Mouse (Mus musculus) left cerebral cortex, postnatal 4 days (tissue): ENCODE measurements at regions not wholly inside any gene's neighbourhood (a gene's known extent, or its start where the extent isn't known, plus 50 kb on each side); places are given as distances from the start of the nearest gene placed in this dataset.
A peak's percentile ranks its signal among the peaks of the same experiment; 100 is the strongest.

Source experiments
- DNase-seq: peaks from one replicate; pipeline ENCODE4 v3.0.0-alpha.2; 2022
- intact Hi-C: fragments of 180-260 bp; cut with DNase I; formaldehyde crosslinking; loops from one replicate; pipeline ENCODE4 v1.15.1; 2025

DNA sequence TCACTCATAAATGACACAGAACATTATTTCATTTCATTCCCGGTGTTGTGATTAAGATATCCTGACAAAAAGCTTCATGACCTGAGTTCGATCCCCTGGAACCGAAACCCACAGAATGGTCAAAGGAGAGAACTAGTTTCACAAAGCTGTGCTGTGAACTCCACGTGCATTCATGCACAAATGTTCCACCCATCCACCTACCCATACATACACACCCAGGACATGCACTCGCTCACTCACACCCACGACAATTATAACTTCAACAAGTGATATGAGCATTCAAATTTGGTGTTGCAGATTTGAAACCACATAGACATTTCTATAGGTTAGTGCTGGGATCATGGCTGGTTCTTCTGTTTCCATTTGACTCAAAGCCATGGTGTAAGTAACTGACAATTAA lies 243.4 kb downstream of the Gm11361 start:
- DNase-seq = no peak
- intact Hi-C loops = no loop called here

DNA sequence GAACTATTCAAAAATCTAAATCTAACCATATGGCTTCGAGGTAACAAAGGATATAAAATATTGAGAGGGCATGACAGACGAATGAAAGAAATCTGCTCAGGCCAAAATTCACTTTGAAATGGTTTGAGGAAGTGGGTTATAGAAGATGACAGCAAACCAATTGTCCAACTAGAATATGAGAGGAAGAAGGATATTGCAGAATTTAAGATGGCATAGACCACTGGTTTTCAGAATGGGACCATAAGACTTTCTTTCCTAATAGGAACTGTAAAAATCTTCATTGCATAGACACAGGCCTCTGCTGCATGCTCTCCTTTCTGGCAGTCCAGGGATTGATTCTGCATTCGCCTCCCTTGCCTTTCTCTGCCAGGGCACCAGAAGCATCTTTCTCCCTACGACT lies 240.2 kb downstream of the Gm11361 start:
- intact Hi-C loops = no loop called here
- DNase-seq = no peak

DNA sequence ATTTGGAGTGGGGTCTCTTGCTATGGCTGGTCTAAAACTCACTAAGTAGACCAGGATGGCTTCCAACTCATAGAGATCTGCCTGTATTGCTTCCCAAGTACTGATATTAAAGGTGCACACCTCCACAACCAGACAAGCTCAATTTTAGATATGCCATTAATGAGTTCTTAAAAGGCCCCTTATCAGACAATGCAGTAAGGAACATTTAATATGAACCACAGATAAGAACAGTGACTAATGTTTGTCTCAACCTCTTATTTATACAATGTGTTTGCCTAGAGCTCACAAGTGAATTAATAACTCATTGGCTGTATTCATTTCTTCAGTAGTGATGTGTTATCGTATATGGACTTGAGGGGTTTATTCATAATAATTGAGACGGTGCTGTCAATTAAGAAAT lies 234.7 kb downstream of the Gm11361 start:
- DNase-seq = no peak
- intact Hi-C loops = no loop called here

DNA sequence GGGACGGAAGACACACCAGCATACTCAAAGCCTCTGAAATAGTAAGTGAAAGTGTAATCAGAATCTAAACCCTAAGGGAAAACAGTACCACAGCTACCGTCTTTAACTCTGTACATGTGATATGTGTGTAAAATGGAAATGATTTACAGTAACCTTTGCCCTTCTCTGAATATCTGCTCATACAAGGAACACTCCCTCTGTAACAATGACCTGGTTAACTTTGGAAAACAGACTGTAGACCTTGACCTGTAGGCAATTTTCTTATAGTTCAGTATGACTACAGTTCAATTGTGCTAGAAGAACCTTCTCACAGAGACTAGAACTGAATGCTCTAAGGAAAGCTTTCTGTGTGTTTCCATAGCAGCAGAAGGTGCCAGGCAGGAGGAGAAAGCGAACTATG lies 226.4 kb downstream of the Gm11361 start:
- DNase-seq = no peak
- intact Hi-C loops = no loop called here

- intact Hi-C loops = no loop called here
- DNase-seq = peak; percentile 79
Observed at GRCm38 (mm10) chr13:28481224-28481965, 224.1 kb downstream of the Gm11361 start.

- peak; percentile 1 for DNase-seq
- intact Hi-C loops = no loop called here
Observed at GRCm38 (mm10) chr13:28466151-28466550, 208.8 kb downstream of the Gm11361 start.

DNA sequence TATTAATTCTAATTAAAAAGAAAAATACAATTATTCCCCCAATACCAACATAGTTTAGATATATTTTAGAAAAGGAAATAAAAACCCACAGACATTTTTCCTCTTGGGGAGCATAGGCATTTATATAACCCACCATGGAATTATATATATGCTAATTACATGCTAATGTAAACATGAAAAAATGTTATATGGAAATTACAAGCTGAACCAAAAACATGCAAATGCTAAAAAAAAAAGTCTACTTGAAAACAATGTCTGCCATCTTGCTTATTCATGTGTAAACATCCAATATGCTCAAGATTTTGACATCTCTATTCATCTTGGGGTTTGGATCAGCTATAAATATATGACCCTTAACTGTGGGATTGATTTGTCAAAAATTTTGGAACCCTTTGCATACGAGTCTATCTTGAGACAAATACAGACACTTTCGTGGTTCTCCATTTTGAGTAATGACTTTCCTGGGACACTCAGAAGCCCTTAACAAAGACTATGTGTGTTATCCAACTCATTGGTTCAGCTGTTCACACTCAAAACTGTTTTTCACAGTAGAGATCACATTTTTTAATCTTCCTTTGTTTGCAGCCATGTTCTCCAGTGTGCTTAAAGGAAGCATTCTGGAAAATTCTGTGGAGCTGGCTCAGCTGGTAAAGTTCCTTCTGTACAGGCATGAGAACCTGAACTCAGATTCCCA lies 208.0 kb downstream of the Gm11361 start:
- intact Hi-C loops = no loop called here
- no peak for DNase-seq

DNA sequence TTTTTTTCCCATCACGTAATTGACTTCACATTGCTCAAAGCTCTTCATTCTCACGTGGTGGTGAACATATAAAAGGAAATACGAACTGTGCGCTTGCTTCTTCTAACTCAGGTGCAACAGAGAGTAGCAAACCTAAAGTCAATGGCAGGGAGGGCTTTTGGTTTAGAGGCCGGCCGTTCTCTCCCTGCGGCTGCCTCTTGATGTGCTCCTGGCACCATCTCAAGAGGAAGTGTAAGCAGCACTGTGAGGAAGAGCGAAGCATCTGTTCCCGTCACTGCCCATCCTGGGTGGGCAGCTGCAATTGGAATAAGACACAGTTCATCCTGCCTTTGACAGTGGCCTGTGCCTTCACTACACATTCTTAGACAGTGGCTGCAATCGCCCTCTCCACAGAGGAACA lies 204.0 kb downstream of the Gm11361 start:
- DNase-seq = peak; percentile 15
- intact Hi-C loops = no loop called here

GRCm38 (mm10) chr13:28457403-28457802 lies 200.1 kb downstream of the Gm11361 start:
- DNase-seq = no peak
- intact Hi-C loops = no loop called here

GRCm38 (mm10) chr13:28455878-28456277 lies 198.6 kb downstream of the Gm11361 start:
- DNase-seq = no peak
- intact Hi-C loops = no loop called here

GRCm38 (mm10) chr13:28455016-28455415 lies 197.7 kb downstream of the Gm11361 start:
- no peak for DNase-seq
- intact Hi-C loops = no loop called here

DNA sequence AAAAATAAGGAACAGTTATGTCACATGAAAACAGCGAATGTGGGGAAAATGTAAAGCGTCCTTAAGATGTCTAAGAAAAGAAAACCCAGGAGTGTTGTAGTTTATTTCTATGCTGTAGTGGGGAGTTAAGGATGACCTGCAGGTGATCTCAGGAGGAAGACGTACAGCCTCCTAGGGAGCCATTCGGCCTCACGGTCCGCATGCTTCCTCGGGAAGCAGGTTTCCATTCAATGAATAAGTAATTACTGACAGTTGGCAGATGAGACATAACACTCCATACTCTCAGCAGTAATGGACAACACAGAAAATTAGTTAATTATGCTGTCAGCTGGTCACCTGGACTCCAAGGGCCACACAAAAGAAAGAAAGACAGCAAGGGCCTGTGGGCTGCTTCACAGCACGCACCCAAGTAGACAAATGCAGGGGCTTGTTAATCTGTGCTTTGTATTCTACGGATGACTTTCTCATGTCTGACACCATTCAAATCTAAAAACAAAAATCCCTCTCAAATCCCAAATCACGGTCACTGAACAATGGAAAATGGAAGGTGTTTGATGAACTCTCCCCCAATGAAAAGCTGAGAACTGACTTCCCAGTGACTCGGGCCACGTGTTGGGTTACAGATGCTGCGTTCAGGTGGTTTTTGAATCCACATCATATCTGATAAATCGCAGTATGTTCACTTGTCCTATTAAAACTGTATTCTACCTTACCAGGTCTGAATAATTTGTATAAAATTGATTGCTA lies 193.5 kb downstream of the Gm11361 start:
- no peak for DNase-seq
- intact Hi-C loops = no loop called here

DNA sequence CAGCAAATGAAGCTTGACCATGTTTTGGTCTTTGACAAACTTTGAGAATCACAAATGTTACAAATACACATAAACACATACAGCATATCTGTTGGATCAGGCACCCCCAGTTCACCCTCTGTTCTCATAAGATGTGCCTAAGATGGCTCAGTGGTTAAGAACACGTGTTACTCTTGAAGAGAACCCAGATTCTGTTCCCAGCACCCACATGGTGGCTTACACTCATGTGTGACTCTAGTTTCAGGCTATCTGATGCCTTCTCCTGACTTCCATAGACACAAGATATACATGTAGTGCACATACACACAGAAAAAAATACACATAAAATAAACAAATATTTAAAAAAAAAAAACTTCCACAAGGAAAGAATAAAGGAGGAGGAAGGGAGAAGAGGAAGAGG lies 191.7 kb downstream of the Gm11361 start:
- intact Hi-C loops = no loop called here
- DNase-seq = no peak

DNA sequence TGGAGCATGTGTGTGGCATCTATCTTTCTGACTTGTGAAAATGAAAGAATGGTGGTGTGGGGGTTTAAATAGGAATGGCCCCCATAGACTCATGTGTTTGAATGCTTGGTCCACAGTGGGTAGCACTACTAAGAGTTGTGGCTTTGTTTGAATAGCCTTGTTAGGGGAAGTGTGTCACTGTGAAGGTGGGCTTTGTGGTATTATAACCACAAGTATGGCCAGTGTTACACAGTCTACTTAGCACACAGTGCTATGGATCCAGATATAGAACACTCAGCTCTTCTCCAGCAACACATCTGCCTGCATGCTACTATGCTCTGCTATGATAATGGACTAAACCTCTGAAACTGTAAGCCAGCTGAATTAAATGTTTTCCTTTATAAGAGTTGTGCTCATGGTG lies 184.9 kb downstream of the Gm11361 start:
- DNase-seq = no peak
- intact Hi-C loops = no loop called here

DNA sequence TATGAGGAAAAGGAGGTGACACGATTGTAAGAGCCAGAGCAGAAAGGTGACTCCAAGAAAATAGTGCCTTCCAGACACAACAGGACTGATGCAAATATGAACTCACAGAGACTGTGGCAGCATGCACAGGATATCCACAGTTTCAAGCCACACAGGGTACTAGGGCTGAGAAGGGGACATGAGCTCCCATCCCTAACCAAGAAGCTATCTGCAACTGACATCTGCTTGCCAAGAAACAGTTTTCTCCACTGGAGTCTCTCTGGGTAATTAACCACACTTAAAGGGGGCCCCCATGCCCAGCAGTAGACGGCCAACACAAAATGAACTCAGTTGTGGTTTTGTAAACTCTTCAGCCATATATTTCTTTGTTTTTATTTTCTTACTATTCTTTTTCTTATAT lies 176.1 kb downstream of the Gm11361 start:
- DNase-seq = no peak
- intact Hi-C loops = no loop called here

DNA sequence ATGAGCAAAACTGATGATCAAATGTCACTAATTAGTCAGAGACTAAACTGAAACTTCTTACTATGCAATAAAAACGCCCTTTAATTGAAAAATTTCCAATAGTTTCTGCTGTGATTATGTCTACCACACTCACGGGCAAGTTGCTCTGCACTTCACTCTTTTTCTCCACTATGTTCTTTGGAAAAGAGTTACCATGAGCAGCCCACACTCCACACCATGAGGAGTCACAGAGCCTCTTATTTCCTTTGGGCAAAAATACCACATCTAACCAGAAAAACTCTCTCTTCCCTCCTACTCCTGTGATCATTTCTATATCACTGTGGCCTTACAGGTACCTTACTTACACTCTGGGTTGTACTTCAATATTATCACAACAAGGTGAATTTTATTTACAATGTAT lies 174.7 kb downstream of the Gm11361 start:
- DNase-seq = no peak

DNA sequence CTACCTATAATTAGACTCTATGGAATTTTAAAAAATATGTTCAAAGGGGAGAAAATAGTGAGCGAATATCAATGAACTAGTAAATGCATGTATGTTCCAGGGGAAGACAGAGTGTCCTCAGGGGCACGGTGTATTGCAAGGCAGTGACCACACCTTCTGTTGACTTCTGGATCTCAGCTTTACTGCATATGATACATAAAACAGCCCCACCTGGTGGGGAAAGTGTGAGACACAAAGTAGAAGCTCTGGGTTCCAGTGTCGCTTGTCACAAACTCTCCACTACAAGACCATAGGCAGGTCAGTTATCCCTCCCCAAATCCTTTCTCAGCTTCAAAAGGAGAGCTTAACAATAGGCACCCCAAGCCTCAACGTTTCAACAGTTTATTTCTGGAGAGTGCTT lies 168.8 kb downstream of the Gm11361 start:
- no peak for DNase-seq
- intact Hi-C loops = no loop called here

More for the DNA sequence above, 174.7 kb downstream of the Gm11361 start:
- intact Hi-C loops = no loop called here

DNA sequence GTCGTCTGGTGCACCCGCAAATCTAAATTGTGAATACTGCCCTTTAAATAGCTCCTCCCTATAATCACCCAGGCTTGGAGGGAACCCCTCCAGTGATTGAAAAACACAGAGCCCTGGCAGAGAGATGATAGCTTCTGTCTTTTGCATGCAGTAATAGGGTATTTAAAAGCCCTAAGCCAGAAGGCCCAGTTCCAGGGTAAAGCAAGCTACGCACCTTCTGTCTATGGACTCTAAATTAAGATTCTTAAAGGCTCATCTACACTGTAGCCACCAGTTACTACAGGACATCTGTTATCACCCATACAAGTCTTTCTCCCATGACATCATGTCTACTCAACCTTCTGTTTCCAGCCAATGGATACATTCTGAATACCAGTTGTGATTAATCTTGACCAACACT lies 167.8 kb downstream of the Gm11361 start:
- no peak for DNase-seq
- intact Hi-C loops = no loop called here

DNA sequence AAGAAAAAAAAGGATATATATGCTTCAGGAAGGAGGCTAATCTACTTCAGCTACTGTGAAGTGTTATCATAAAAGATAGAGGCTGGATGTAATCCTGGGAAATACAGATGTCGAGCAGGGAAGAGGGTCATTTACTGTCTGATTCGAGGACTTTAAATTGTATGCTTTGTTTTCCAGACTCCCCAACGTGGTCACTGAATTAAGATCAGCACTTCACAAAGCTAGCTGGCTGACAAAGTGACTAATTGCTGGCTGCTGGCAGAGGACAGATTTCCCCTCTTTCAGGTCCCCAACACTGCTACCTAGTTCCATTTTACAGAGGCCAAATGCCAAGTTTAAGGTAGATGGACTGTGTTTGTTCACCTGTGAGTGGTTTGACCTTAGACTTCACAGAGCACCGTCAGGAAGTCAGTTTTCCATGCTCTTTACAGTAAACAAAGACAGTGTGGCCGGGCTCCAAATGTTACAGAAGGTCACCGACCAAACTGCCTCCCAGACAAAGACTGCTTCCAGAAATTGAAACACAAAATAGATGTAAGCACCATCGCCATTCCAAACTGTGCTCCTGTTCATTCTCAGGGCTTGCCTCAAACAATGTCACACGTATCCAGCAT lies 167.2 kb downstream of the Gm11361 start:
- DNase-seq = no peak
- intact Hi-C loops = no loop called here

DNA sequence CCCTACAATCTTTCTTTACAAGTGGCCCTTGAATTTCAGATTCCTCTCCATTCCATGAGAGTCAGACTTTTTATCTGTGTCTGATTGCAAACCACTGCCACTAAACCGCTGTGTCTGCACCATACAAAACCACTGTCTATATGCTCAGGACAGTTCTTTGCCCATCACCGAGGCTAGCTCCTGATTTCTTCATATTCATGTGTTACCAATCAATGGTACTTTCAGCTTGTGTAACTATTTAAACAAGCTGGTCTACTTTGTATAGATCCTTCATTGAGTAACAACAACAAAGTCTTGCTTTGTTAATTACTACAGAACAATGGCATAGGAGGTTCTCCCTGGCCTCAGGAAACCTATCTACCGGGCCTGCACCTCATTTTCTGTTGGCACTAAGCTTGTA lies 164.0 kb downstream of the Gm11361 start:
- no peak for DNase-seq
- intact Hi-C loops = no loop called here

GRCm38 (mm10) chr13:28420636-28421035 lies 163.3 kb downstream of the Gm11361 start:
- intact Hi-C loops = no loop called here
- no peak for DNase-seq
